Mouse (Mus musculus): ENCODE results near the gene Gm44965. TPM values are rescaled to one million over a fixed set of nuclear protein-coding genes. Genes with fewer than 3 reads are reported as not detected.

The Gm44965 gene
- polyA plus RNA-seq, 1 experiment = not detected

GRCm38 (mm10) chr6:48594043-48594738 is 450 bp downstream of the Gm44965 start:
- TF ChIP-seq CTCF (IDR thresholded peaks at IDR 0.05; ENCODE audit: insufficient read depth, low read depth, low read length) (no peak), POLR2A (IDR thresholded peaks at IDR 0.05; ENCODE audit: insufficient read depth, low read depth, low read length) (0 out of 2 replicates have a peak, but pooled peaks have one; percentile 44)
- Histone ChIP-seq H3K4me1 (ENCODE audit: control insufficient read depth, insufficient read depth, low read length) (peaks cover 36% of the 10 kb centered on the region), H3K4me3 (ENCODE audit: insufficient read depth, low read depth, low read length) (peak overlapping the region; percentile 86), H3K27ac (ENCODE audit: insufficient read depth, low read depth, low read length) (peak overlapping the region; percentile 95)
- 1% methylated on average over 41 of the region's 41 CpGs for WGBS

- Histone ChIP-seq H3K4me3 (ENCODE audit: insufficient read depth, low read depth, low read length) (peak overlapping the region; percentile 86), H3K27ac (ENCODE audit: insufficient read depth, low read depth, low read length) (no peak overlapping the region)
- no peak for TF ChIP-seq POLR2A (IDR thresholded peaks at IDR 0.05; ENCODE audit: insufficient read depth, low read depth, low read length)
- no peak for TF ChIP-seq CTCF (IDR thresholded peaks at IDR 0.05; ENCODE audit: insufficient read depth, low read depth, low read length)
These were observed 1.5 kb downstream of the Gm44965 start for GRCm38 (mm10) chr6:48595278-48595677.

DNA sequence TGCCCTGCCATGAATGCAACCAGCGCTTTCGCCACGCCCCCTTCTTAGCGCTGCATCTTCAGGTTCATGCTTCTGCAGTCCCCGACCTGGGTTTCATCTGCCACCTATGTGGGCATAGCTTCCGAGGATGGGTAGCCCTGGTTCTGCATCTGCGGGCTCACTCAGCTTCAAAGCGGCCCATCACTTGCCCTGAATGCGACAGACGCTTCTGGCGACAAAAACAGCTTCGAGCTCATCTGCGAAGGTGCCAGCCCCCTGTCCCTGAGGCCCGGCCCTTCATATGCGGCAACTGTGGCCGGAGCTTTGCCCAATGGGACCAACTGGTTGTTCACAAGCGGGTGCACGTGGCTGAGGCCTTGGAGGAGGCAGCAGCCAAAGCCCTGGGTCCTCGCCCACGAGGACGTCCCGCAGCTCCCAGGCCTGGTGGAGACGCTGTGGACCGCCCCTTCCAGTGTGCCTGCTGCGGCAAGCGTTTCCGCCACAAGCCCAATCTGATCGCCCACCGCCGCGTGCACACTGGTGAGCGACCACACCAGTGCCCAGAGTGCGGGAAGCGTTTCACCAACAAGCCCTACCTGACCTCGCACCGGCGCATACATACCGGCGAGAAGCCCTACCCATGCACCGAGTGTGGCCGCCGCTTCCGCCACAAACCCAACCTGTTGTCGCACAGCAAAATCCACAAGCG is 2.9 kb downstream of the Gm44965 start:
- TF ChIP-seq POLR2A (IDR thresholded peaks at IDR 0.05; ENCODE audit: insufficient read depth, low read depth, low read length) = no peak
- TF ChIP-seq CTCF (IDR thresholded peaks at IDR 0.05; ENCODE audit: insufficient read depth, low read depth, low read length) = no peak
- Histone ChIP-seq H3K4me1 (ENCODE audit: control insufficient read depth, insufficient read depth, low read length) (peaks cover 38% of the 10 kb centered on the region), H3K4me3 (ENCODE audit: insufficient read depth, low read depth, low read length) (no peak overlapping the region), H3K27ac (ENCODE audit: insufficient read depth, low read depth, low read length) (no peak overlapping the region)
- 96% methylated on average over 45 of the region's 45 CpGs for WGBS

More at GRCm38 (mm10) chr6:48595278-48595677, 1.5 kb downstream of the Gm44965 start:
- H3K4me1 ChIP-seq (ENCODE audit: control insufficient read depth, insufficient read depth, low read length) = peaks cover 38% of the 10 kb centered on the region
- 26% methylated on average over 1 of the region's 1 CpGs for WGBS

DNA sequence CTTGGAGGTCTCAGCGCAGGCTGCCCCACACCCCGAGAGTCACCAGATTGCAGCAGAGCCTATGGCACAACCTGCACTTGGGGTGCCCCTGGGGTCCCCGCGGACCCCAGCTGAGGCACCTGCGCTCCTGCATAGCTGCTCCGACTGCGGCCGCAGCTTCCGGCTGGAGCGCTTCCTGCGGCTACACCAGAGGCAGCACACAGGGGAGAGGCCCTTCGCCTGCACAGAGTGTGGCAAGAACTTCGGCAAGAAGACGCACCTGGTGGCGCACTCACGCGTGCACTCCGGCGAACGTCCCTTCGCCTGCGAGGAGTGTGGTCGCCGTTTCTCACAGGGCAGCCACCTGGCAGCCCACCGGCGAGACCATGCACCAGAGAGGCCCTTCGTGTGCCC is 3.5 kb downstream of the Gm44965 start:
- WGBS = 96% methylated on average over 27 of the region's 27 CpGs
- no peak overlapping the region for H3K4me3 ChIP-seq (ENCODE audit: insufficient read depth, low read depth, low read length)
- TF ChIP-seq CTCF (IDR thresholded peaks at IDR 0.05; ENCODE audit: insufficient read depth, low read depth, low read length) (no peak), POLR2A (IDR thresholded peaks at IDR 0.05; ENCODE audit: insufficient read depth, low read depth, low read length) (no peak)

DNA sequence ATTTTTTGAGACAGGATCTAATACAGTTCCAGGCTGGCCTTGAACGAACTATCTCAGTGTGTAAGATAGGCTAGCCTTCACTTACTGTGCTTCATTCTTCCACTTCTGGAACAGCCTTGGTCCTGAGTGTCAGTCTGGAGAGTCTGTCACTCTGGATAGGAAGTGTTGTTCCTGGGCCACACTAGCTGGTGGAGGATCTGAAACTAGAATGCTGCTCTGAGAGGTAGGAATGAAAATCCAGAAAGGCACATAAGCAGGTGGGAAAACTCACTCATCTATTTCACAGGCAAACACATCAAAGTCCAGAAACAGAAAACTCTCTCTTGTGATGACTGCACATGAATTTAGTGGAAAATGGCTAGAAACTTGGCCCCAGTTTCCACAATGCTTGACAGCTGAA is 6.9 kb downstream of the Gm44965 start:
- Histone ChIP-seq H3K27ac (ENCODE audit: insufficient read depth, low read depth, low read length) (peak overlapping the region; percentile 91; the same call in 1 of the 2 replicates), H3K4me3 (ENCODE audit: insufficient read depth, low read depth, low read length) (no peak overlapping the region), H3K4me1 (ENCODE audit: control insufficient read depth, insufficient read depth, low read length) (peaks cover 26% of the 10 kb centered on the region)
- TF ChIP-seq POLR2A (IDR thresholded peaks at IDR 0.05; ENCODE audit: insufficient read depth, low read depth, low read length) = no peak
- TF ChIP-seq CTCF (IDR thresholded peaks at IDR 0.05; ENCODE audit: insufficient read depth, low read depth, low read length) = no peak
- WGBS = 85% methylated on average over 1 of the region's 1 CpGs

More for the DNA sequence above, 3.5 kb downstream of the Gm44965 start:
- no peak overlapping the region for H3K27ac ChIP-seq (ENCODE audit: insufficient read depth, low read depth, low read length)
- peaks cover 38% of the 10 kb centered on the region for H3K4me1 ChIP-seq (ENCODE audit: control insufficient read depth, insufficient read depth, low read length)

GRCm38 (mm10) chr6:48601271-48602079 is 7.7 kb downstream of the Gm44965 start, which contains the start of gene Zfp775:
Gene Zfp775, plus strand, starts transcription at chr6:48602063.
- peaks cover 21% of the 10 kb centered on the region for H3K4me1 ChIP-seq (ENCODE audit: control insufficient read depth, insufficient read depth, low read length)
- peak within 1 kb of the TSS; percentile 91 for H3K27ac ChIP-seq (ENCODE audit: insufficient read depth, low read depth, low read length)
- 2% methylated on average over 42 of the region's 42 CpGs for WGBS
- H3K4me3 ChIP-seq (ENCODE audit: insufficient read depth, low read depth, low read length) = peak within 1 kb of the TSS; percentile 88
- TF ChIP-seq POLR2A (IDR thresholded peaks at IDR 0.05; ENCODE audit: insufficient read depth, low read depth, low read length) = peak; percentile 61; the same call in 1 of the 2 replicates
- no peak for TF ChIP-seq CTCF (IDR thresholded peaks at IDR 0.05; ENCODE audit: insufficient read depth, low read depth, low read length)

- Histone ChIP-seq H3K4me3 (ENCODE audit: insufficient read depth, low read depth, low read length) (peak overlapping the region; percentile 88), H3K4me1 (ENCODE audit: control insufficient read depth, insufficient read depth, low read length) (peaks cover 15% of the 10 kb centered on the region), H3K27ac (ENCODE audit: insufficient read depth, low read depth, low read length) (peak overlapping the region; percentile 82)
- under 1% methylated on average over 28 of the region's 28 CpGs for WGBS
- TF ChIP-seq CTCF (IDR thresholded peaks at IDR 0.05; ENCODE audit: insufficient read depth, low read depth, low read length) = no peak
- no peak for TF ChIP-seq POLR2A (IDR thresholded peaks at IDR 0.05; ENCODE audit: insufficient read depth, low read depth, low read length)
These were observed 8.5 kb downstream of the Gm44965 start for GRCm38 (mm10) chr6:48602080-48602741.

DNA sequence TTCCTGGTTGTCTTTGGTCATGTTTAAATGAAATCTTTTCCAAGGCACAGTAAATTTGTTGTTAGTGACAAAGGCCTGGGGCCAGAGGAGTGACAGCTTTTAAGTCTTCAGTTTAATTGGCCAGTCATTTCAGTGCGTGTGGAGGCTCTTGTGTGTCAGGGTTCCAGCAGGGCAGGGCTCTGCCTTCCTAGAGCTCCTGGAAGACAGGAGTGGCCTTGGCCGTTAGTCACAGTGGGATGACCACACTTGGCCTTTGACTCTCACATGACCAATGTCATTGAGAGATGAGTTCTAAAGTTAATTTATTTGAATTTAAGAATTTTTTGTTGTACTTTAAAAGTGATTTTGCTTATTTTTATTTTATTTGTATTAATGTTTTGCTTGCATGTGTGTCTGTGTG is 14.4 kb downstream of the Gm44965 start:
- 70% methylated on average over 2 of the region's 2 CpGs for WGBS
- Histone ChIP-seq H3K4me1 (ENCODE audit: control insufficient read depth, insufficient read depth, low read length) (no peaks in the 10 kb centered on the region), H3K27ac (ENCODE audit: insufficient read depth, low read depth, low read length) (no peak overlapping the region), H3K4me3 (ENCODE audit: insufficient read depth, low read depth, low read length) (no peak overlapping the region)
- TF ChIP-seq CTCF (IDR thresholded peaks at IDR 0.05; ENCODE audit: insufficient read depth, low read depth, low read length) (no peak), POLR2A (IDR thresholded peaks at IDR 0.05; ENCODE audit: insufficient read depth, low read depth, low read length) (no peak)
